Mouse (Mus musculus) limb, embryonic 14.5 days (tissue): Measurements from ENCODE around the gene Prkcz. TPM values are rescaled to one million over a fixed set of nuclear protein-coding genes. Genes with fewer than 3 reads are reported as not detected.
A peak's percentile ranks its signal among the peaks of the same experiment; 100 is the strongest.
"Not testable (repeated sequence)": the region's sequence is repeated elsewhere in the genome, so short reads cannot be mapped to it uniquely, and the experiment has no call there.

Experiments used
- ATAC-seq: fragments of 200-750 bp; cut with Nextera tagmentation; 2 replicates; pipeline ENCODE4 v1.8.0; 2017; ENCODE audit warnings: low read depth, moderate number of reproducible peaks, moderate TSS enrichment; ENCODE audit not compliant: low FRiP score
- DNase-seq: peaks from one replicate; pipeline ENCODE4 v3.0.0-alpha.2; 2015; ENCODE audit warnings: low spot score
- H3K27ac ChIP-seq: fragments of 300-500 bp; sonication (generic); replicated peaks from 2 replicates; pipeline ENCODE4 v1.5.1; 2014; ENCODE audit warnings: low read depth, mild to moderate bottlenecking, low read length, moderate library complexity, mixed read lengths
- H3K27me3 ChIP-seq: fragments of 300-500 bp; sonication (generic); 2 replicates; pipeline ENCODE4 v1.6.1; 2014; ENCODE audit warnings: low read length, mixed read lengths; ENCODE audit not compliant: control insufficient read depth, insufficient read depth
- H3K36me3 ChIP-seq: fragments of 300-500 bp; sonication (generic); 2 replicates; pipeline ENCODE4 v1.6.1; 2014; ENCODE audit warnings: mild to moderate bottlenecking, low read length, moderate library complexity, mixed read lengths; ENCODE audit not compliant: control insufficient read depth, insufficient read depth
- H3K4me1 ChIP-seq: fragments of 300-500 bp; sonication (generic); 2 replicates; pipeline ENCODE4 v1.6.1; 2014; ENCODE audit warnings: antibody characterized with exemption, low read length, mixed read lengths; ENCODE audit not compliant: control insufficient read depth, insufficient read depth
- H3K4me2 ChIP-seq: fragments of 300-500 bp; sonication (generic); replicated peaks from 2 replicates; pipeline ENCODE4 v1.6.1; 2014; ENCODE audit warnings: low read depth, mild to moderate bottlenecking, low read length, moderate library complexity; ENCODE audit not compliant: severe bottlenecking
- H3K4me3 ChIP-seq: fragments of 300-500 bp; sonication (generic); replicated peaks from 2 replicates; pipeline ENCODE4 v1.5.1; 2014; ENCODE audit warnings: low read length
- H3K9ac ChIP-seq: fragments of 300-500 bp; sonication (generic); 2 replicates; pipeline ENCODE4 v1.6.1; 2014; ENCODE audit warnings: mild to moderate bottlenecking, low read depth, low read length, moderate library complexity; ENCODE audit not compliant: severe bottlenecking
- H3K9me3 ChIP-seq: fragments of 300-500 bp; sonication (generic); 2 replicates; pipeline ENCODE4 v1.6.1; 2016; ENCODE audit warnings: low read length; ENCODE audit not compliant: control insufficient read depth
- POLR2A ChIP-seq: fragments of 200-500 bp; IDR thresholded peaks from 2 replicates; pipeline ENCODE4 v1.8.0; 2012; ENCODE audit warnings: inconsistent platforms, mild to moderate bottlenecking, moderate library complexity, borderline replicate concordance; ENCODE audit not compliant: insufficient read depth, insufficient read length; ENCODE audit errors: extremely low read depth
- WGBS: fragments of 180-500 bp; shearing (Covaris S2); extraction: QIAGEN DNeasy Blood & Tissue Kit; methylation state at CpG from one replicate; pipeline ENCODE4 v1.1.7; 2014; 5-methylcytosine and 5-hydroxymethylcytosine counted together
- polyA plus RNA-seq, 2 experiments: library from polyadenylated mRNA; depleted of rRNA in 1 of 2; stranded (reverse) in 1 of 2; unstranded in 1 of 2; fragments of >200 nt; fragmentation: Nextera tagmentation in 1 of 2; extraction: Ambion mirVana in 1 of 2; gene quantifications; 2 replicates each; pipeline versions ENCODE4 v1.2.1 to v1.2.3; 2012 to 2014

Prkcz gene
- polyA plus RNA-seq, 2 experiments, result 7.1 to 7.4 TPM

DNA sequence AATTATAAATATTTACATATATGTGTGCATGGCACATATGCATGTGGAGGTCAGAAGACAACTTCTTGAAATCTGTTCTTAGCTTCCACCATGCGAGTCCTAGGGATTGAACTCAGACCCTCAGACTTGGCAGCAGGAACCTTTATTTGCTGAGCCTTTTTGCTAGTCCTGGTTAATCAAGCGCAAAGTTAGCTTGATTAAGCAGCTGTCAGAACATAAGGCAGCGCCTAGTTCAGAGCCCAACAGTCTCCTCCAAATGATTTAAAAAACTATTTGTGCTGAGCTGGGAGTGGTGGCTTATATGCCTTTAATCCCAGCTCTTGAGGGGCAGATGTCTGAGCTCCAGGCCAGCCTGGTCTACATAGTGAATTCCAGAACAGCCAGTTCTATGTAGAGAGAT lies 110.0 kb downstream of the Prkcz start:
- Histone ChIP-seq H3K27me3 (no peaks in the 10 kb centered on the region), H3K4me2 (peak overlapping the region; percentile 74), H3K9me3 (no peaks in the 10 kb centered on the region), H3K4me3 (peak overlapping the region; percentile 50), H3K27ac (peak overlapping the region; percentile 96; the same call in 1 of the 2 replicates), H3K36me3 (peaks cover 15% of the 10 kb centered on the region), H3K9ac (peak overlapping the region; percentile 63; the same call in 1 of the 2 replicates), H3K4me1 (peaks cover 38% of the 10 kb centered on the region)
- no peak for DNase-seq
- ATAC-seq, result no peak
- TF ChIP-seq POLR2A, result no peak
- WGBS, result 73% methylated on average over 3 of the region's 3 CpGs

DNA sequence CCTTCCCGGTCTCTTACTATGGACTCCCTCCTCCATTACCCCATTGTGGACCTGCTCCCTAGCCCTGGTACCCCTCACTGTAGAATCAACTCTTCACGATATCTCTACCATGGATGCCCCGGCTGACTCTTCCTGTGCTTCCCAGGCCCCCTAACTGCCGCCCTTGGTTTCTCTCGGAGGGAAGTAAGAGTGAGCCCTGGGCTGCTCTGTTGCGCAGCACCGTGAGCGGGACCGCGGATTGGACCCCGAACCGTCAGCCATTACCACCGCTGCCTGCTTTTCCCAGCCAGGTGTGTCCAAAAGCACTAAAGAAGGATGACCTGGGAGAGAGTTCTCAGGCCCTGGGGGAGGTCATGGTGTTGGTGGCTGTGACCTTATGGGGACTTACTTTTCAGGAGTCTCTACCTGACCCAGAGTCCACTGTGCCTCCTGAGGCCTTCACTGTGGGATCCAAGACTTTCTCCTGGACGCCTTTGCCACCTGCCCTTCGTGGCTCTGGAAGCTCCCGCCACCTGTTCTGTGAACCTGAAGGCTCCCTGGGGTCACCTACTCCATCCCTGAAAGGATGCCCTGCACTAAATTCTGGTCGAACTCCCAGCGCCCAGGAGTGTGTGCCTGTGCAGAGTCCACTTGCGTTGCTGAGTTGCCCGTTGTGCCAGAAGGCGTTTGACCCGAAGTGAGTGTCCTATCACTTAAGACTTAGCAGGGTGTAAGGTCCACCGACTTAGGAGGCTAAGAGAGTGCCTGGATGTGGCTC lies 110.6 kb downstream of the Prkcz start:
- H3K27ac ChIP-seq, result peak overlapping the region; percentile 96
- H3K4me1 ChIP-seq, result peaks cover 44% of the 10 kb centered on the region
- peaks cover 9% of the 10 kb centered on the region for H3K36me3 ChIP-seq
- TF ChIP-seq POLR2A, result no peak
- peak; percentile 23 for DNase-seq
- H3K9me3 ChIP-seq, result no peaks in the 10 kb centered on the region
- peak overlapping the region; percentile 63 for H3K9ac ChIP-seq
- peak overlapping the region; percentile 74 for H3K4me2 ChIP-seq
- ATAC-seq, result peak; percentile 13; the same call in 1 of the 2 replicates
- 12% methylated on average over 23 of the region's 23 CpGs for WGBS
- peak overlapping the region; percentile 50 for H3K4me3 ChIP-seq
- H3K27me3 ChIP-seq, result no peaks in the 10 kb centered on the region

DNA sequence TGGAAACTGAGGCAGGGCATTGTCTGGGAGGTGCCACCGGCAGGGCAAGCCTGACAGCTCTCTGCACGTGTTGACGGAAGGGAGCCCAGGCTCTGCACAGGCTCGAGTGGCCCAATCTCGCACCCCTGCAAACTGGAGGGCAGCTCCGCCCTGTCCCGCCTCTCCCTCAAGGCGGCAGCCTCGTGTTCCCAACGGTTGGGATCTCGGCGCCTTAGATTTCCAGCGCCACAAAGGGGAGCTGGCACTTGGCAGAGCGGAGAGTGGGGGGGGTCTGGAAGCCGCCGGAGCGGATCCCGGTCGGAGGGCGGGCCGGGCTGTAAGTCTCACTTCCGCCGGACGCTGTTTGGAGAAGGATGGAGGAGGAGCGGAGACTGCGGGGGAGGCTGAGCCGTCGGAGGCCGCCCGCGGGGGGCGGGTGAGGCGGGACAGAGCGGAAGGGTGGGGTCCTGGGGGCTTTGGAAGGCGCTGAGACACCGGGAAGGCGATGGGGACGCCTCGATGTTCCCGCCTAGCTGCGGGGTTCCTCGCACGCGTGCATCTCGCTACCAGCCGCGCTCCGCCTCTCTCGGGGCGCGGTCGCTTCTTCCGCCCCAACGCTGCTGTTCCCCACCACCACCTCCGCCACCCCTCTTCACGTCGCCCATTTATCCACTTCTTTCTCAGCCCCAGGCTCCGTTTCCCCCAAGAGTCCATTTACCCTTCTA lies 111.4 kb downstream of the Prkcz start, which contains the start of gene Faap20:
TSS of gene Faap20 (plus strand) at position 155 of the 704 bp plus-strand sequence.
- TF ChIP-seq POLR2A, result 0 out of 2 replicates have a peak, but pooled peaks have one; percentile 74
- Histone ChIP-seq H3K27ac (peak within 1 kb of the TSS; percentile 96), H3K36me3 (peaks cover 9% of the 10 kb centered on the region), H3K4me1 (peaks cover 46% of the 10 kb centered on the region), H3K9ac (peak within 1 kb of the TSS; percentile 63), H3K4me3 (peak within 1 kb of the TSS; percentile 50), H3K4me2 (peak within 1 kb of the TSS; percentile 74), H3K27me3 (no peaks in the 10 kb centered on the region), H3K9me3 (no peaks in the 10 kb centered on the region)
- WGBS, result under 1% methylated on average over 38 of the region's 58 CpGs
- ATAC-seq, result peak; percentile 89
- DNase-seq, result peak; percentile 93

DNA sequence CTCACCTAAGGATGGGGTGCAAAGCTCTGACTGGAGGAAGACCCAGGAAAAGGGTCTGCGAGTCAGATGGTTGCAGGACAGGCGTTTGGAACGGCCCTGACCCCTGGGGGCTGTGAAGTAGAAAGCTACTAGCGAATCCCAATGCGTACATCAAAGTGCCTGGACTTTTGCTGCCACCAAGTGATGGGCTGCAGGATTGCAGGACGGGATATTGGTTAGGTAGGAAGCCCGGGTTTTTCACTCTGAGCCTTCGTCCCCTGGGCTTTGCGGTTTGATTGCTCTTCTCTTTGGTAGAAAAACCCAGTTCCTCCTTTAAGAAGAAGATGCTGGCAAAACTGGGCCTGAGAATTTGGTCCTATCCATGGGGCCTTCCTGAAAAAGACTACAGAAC lies 111.9 kb downstream of the Prkcz start:
- no peak for TF ChIP-seq POLR2A
- Histone ChIP-seq H3K9ac (peak overlapping the region; percentile 63), H3K9me3 (no peaks in the 10 kb centered on the region), H3K4me3 (peak overlapping the region; percentile 50), H3K27ac (peak overlapping the region; percentile 96), H3K36me3 (peaks cover 8% of the 10 kb centered on the region), H3K4me2 (peak overlapping the region; percentile 74), H3K4me1 (peaks cover 46% of the 10 kb centered on the region), H3K27me3 (no peaks in the 10 kb centered on the region)
- DNase-seq (peak; percentile 98), ATAC-seq (peak; percentile 77)
- under 1% methylated on average over 9 of the region's 9 CpGs for WGBS

DNA sequence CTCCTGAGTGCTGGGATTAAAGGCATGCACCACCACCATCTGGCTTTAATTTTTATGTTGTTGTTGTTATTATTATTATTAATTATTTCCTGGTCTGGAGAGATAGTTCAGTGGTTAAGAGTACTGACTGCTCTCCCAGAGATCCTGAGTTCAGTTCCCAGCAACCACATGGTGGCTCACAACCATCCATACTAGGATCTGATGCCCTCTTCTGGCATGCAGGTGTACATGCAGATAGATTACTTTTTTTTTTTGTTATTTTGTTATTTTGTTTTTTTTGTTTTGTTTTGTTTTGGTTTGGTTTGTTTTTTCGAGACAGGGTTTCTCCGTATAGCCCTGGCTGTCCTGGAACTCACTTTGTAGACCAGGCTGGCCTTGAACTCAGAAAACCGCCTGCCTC lies 113.1 kb downstream of the Prkcz start:
- not testable (repeated sequence) for H3K4me2 ChIP-seq, H3K27ac ChIP-seq, DNase-seq, H3K27me3 ChIP-seq, H3K36me3 ChIP-seq, H3K9me3 ChIP-seq, H3K4me3 ChIP-seq, ATAC-seq, H3K9ac ChIP-seq
- 95% methylated on average over 3 of the region's 3 CpGs for WGBS
- H3K4me1 ChIP-seq, result peaks cover 46% of the 10 kb centered on the region
